Mouse (Mus musculus) C2C12 (cell line): ENCODE measurements around the gene Lair1.

Experiments
- CTCF ChIP-seq: IDR thresholded peaks from one replicate; pipeline ENCODE4 v1.5.1; 2011; ENCODE audit not compliant: control insufficient read depth, insufficient read depth, insufficient read length
- MYOD1 ChIP-seq: IDR thresholded peaks from one replicate; pipeline ENCODE4 v1.6.1; 2011; ENCODE audit warnings: low read depth; ENCODE audit not compliant: control insufficient read depth, insufficient read length

DNA sequence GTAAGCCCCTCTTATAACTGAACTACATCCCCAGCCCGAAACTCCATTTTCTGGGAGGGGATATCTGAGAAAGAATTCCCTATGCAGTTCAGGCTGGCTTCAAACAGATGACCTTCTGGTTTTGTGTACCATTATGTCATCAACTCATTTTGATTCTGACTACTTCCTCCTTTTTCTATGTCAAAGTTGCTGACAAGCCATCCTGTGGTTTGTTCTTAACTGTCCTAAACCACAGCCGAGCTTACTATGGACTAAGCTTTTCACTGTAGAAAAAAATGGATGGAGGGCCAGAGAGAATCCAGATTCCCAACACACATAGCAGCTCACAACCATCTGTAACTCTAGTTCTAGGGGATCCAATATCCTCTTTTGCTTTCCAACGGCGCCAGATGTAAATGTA is 17.5 kb upstream of the Lair1 start:
- TF ChIP-seq CTCF (no peak), MYOD1 (no peak)
